Mouse (Mus musculus) thymus, postnatal 0 days (tissue): Measurements from ENCODE around the gene Taf4. TPM values are rescaled to one million over a fixed set of nuclear protein-coding genes. Genes with fewer than 3 reads are reported as not detected.
A peak's percentile ranks its signal among the peaks of the same experiment; 100 is the strongest.

ENCODE experiments used
- DNase-seq: peaks from one replicate; pipeline ENCODE4 v3.0.0-alpha.2; 2015; ENCODE audit warnings: low spot score
- polyA plus RNA-seq: library from polyadenylated mRNA; unstranded; fragments of >200 nt; fragmentation: Nextera tagmentation; extraction: Ambion mirVana; gene quantifications from 2 replicates; pipeline ENCODE4 v1.2.1, GENCODE M21; 2015

Gene Taf4
- polyA plus RNA-seq, 1 experiment from 2014 or later: 4.6 TPM

DNA sequence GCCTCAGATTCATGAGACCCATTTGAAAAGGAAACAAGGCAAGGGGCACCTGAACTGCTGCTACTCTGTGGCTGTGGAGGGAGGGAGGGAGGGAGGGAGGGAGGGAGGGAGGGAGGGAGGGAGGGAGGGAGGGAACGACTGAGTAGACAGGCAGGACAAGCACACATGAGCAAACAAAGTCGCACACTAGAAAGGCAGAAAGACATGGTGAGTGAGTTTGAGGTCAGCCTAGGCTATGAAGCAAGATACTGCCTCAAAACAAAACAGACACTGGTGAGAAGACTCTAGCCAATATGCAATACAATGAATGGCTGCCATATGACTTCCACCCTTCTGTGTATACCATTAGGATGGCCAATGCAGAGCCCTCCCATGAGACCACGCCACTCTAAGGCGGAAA, 31.4 kb downstream of the Taf4 start:
- no peak for DNase-seq

DNA sequence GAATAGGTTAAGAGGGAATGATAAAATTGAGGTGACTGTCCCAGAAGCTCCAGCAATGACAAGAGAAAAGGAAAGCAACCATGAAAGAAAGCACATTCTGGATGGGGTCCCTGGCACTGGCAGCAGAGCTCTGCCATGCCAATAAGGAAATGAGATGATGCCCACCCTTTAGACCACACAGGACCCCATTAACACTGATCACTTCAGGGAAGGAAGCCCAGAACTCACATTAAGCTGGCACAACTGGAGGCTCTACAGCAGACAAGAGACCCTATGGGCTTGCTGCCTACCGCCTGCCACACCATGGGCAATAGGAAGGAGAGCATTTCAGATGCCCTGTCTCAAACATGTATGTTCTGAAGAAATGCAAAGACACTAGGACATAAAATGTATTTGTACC, 34.8 kb downstream of the Taf4 start:
- DNase-seq: no peak

DNA sequence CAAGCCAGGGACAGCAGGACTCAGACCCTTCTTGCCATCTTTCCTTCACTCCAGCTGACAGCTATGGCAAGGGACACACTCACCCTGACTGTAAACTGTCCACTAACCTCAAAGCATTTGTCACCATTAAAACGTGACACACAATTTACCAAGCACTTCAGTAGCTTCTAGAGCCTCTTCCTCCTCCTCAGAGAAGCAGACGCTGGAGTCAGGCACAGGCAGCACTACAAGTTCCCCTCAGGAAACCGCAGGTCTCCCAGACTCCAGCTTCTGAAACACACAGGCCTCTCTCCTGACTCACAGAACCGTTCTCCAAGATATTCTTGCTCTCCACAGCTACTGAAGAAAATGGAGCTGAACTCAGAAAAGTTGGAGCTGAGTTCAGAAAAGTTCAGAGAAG, 39.4 kb downstream of the Taf4 start:
- DNase-seq: no peak

DNA sequence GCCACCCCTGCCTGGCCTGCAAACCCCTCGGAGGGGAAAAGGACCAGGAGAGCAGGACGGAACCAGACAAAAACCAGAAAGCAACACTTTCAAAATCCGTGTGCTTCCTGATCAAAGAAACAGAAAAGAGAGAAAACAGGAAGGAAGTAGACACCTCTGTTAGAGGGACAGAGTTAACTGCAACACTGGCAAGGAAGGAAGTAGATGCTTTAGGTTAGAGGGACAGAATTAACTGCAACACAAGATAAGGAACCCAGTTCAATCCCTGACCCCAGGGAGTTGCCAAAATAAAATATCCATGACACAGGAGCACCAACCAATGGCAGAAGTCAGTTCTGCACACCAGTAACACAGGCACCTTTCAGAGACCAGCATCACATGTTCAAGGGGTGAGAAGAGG, 42.3 kb downstream of the Taf4 start:
- peak; percentile 26 for DNase-seq

DNA sequence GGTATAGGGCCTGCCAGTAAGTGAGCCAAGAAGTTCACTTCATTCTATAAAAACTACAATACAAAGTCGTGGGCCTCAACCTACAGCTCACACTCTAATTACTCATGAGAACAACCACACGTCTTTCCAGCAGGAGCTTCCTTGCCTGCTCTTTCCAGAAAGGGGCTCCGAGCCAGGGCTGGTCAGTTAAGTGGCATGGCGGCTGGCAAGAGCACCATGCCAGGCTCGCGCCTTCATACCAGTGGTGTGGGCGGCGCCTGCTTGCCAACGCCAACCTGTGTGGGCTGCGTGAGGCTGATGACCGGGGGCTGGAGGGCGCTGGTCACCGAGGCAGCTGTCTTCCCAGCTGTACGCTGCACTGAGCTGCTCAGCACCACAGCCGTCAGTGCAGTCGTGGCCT, 44.7 kb downstream of the Taf4 start:
- no peak for DNase-seq

DNA sequence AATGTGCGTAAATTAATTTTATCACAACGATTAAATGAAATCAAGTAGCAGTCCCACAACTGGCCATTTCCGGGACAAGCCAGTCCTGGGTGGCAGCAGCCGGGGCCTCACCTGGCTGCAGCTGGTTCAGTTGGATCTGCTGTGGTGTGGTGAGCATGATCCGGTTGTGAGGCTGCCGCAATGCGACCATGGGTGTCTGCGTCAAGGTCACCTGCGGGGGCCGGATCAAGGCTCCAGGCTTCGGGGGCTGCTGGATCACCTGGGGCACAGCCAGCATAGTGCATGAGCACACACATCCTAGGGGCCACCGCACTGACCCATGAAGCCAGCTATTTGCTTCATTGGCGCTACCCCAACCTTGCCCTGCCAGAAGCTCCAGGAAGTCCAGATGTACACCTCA, 47.3 kb downstream of the Taf4 start:
- no peak for DNase-seq

DNA sequence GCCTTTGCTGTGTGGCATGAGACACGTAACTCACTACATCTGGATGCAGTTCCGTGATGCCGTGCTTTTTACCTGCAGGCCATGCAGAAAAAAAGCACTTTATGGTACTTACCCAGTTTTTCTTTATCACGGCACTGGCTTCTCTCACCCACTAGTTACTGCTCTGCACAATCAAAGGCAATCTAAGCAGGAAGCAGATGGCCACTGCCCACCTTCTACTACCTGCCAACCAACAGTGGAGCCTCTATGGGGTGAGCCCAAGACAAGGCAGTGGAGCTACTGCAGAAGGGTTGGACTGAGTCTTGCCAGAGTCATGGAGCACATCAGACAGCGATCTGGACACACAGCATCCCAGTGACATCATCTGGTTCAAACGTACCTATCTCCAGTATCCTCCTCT, 52.4 kb downstream of the Taf4 start:
- DNase-seq: no peak

DNA sequence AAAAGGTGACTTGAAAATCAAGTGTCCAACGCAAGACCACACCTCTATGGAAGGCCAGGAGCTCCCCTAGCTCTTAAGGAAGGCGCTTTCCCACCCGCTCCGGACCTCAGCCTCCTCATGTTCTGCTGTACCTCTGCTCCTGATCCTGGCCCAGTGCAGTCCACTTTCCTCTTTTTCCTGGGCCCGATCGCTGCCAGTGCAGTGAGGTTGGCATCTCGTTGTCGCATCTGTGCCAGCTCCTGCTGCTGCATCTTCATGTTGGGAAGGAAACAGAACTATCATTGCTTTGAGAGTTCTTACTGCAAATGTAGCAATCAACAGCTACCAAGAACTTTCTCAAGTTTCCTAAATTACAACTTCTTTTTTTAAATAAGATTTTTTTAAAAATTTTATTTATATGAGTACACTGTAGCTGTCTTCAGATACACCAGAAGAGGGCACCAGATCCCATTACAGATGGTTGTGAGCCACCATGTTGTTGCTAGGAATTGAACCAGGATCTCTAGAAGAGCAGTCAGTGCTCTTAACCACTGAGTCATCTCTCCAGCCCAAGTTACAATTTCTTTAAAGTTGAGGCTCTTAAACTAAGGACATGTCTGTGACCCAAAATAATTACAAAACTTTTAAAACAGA, 55.3 kb downstream of the Taf4 start:
- DNase-seq: no peak

DNA sequence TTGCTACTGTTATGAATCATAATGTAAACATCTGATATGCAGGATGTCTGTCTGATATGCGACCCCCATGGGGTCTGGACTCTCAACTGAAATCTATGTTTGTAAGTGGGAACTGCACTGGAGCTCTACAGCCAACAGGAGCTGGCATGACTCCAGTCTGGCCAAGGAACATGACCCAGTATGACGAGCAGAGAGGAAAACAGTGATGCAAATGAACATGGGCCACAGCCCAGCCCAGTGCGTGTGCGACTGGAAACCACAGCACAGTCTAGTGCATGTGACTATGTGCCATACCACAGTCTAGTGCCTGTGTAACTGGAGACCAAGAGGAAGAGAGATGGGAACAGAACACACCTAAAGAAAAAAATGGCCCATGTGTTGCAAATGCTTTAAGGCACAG, 56.4 kb downstream of the Taf4 start:
- no peak for DNase-seq

DNA sequence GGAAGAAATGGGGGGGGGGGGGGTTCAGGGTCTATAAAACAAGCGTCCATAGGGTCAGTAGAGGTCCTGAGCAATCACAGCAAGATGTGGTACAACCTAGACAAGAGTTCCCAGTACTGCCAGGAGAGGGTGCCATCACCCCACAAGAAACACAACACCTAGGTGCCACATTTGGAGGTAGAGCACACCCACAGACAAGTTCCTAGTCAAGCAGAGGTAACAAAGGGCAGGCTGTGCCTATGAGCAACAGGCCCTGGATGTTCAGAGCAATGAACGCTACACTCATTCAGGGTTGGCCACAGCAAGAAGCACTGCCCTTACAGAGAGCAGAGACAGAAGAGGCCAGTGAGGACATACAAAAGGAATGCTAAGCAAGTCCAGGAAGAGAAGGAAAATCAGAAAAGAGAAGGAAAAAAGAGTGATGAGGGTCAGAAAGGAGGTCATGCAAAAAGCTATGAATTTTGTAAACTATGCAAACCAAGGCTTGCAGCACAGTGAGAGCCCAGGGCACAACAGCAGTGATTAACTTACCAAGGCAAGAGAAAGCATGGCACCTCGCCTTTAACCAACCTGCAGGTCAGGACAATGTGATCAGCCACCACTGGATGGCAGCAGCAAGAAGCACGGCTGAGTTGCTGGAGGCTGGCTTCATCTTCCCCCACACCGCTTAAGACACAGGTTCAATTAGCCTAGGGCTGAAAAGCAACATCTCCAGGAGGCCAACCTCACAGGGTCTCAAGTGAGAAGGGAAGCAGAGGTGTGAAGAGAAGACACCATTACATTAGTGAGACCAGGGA, 59.4 kb downstream of the Taf4 start:
- DNase-seq: peak; percentile 75

DNA sequence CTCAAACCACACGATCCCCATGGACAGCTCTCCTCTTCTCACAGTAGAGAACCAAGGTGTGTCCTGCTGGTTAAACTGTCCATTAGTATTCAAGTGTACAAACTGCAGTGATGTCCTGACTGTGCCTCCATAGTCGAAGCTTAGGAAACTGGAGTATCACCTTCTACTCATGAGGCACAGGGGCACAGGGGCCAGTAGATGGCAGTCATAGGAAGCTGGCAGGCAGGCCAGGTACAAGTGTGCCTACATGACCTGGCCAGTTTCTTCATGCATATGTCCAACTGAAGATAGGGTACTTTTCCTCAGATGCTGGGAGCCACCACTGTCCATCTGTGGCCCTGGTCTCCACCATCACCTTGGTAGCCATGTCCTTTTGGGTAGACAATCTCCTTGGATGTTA, 62.2 kb downstream of the Taf4 start:
- DNase-seq: no peak

DNA sequence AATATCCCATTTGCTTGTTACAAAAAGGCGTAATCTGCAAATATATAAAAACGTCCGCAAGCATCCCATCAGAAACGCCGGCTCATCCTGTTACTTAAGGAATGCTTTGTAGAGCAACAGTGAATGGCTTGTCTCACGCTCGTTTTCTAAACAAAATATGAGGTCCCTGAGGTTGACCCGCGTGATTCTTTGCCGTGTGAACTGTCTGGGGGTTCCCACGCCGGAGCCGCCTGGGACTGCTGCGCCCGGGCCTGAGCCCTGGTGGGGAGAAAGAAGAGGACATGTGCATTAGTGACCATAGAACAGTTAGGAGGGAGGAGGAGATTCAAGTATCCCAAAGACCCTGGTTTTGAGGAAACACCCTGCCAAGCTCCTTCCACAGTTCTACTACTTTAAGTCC, 63.1 kb downstream of the Taf4 start:
- no peak for DNase-seq

DNA sequence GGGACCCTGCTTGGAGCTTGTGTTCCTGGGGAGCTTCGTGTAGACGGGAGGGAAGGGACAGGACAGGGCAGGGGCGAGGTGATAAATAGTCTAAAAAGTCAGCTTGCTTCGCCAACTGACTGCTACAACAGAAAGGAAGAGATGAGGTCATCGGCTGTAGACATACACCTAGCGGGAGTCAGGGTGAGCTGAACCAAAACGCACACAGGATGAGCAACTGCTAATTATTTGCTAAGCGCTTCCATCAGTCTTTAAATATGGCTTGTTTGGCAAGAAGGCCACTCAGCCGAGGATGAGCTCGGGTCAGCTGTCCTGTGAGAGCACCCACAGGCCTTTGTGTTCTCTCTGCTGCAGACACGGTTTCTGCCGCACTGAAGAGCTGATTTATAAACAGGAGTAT, 63.5 kb downstream of the Taf4 start:
- DNase-seq: no peak

DNA sequence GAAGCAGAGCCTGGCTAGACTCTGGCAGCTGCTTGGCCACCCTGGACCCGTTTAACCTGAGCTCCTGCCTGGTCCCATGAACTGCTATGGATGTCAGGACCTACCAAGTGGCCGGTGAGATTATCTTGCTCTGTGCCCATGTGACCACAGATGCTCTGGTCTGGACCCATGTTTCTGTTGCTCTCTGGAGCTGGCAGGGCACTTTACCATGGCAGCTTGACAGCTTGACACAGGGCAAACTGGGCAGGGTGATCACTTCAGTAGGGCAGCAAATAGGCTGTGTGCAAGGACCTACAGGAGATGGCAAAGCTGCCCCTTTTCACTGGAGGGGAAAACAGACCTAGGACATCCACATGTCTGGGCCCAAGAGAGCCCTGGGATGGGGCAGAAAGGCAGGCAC, 79.5 kb downstream of the Taf4 start:
- DNase-seq: no peak

DNA sequence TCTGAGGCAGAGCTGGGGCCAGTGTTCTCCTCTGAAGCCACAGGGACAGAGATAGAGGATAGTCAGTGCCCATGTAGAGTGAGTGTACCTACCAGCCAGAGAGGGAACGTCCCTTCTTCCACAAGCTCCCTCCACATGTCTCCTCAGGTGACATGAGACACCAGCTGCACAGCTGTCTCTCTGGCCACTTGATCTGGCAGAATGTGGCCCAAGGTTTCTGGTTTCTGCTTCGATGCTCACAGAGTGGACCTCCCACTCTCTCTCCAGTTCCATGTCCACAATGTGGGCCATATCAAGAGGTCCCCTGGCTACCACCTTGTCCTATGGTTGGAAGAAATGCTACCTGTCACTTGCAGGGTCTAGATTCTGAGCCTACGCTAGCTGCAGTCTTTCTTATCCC, 85.4 kb downstream of the Taf4 start:
- no peak for DNase-seq

DNA sequence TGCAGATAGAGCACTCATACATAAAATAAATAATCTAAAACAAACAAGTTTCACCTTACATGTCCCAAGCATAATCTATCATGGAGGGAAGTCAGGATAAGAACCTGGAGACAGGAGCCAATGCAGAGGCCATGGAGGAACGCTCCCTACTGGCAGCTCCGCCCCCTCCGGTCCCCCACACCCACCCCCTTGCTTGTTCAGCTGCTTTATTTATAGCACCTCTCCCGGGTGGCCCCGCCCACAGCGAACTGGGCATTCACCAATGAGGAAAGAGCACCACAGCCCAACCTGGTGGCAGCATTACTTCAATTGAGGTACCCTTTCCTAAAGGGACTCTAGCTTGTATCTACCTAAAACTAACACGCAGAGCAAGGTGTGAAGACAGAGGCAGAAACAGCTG, 91.9 kb downstream of the Taf4 start:
- no peak for DNase-seq

DNA sequence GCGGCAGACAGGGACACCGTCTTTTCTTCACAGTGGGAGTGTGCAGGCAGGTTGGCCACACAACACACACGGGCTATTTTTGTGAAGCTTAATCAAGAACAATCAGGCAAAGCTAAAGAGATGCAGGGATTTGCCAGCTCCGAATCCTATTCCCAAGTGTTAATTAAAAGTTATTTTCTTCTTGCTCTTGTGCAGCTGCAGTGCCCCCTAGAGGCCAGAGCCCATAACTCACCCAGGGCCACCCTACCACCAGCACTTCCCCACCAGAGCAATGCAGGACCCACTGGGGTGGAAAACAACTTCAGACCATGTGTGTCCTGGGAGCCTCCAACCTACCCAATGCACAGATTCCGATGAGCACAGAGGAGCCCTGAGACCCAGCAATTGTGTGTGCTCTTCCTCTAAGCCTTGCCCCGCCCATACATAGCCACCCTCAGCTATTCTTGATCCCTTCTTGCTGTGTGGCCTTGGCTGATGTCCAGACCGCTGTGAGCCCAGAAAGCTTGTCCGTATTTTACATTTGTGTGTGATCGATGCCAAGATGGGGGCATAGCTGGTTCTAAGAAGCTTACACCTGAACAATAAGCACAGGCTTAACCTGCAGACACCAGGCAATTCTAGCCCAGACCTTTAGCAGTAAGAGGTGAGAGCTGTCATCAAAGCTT, 98.8 kb downstream of the Taf4 start:
- DNase-seq: peak; percentile 40

DNA sequence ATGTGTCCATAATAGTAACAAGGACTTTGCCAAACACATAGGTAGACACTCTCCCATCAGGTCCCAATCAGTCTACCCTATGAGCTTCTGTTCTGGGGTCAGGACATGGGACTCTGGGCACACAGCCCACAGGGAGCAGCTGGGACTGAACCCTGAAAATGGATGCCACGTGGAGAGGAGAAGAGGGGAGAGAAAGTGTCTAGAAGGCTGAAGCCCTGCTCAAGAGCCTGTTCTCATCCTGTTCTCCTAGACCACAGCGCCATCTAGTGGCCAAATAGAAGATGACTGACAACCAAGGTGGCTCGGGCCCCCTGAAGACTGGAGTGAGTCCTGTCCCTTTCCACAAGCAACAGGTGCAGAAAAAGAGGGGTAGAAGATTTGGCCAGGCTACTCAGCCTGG, 101.3 kb downstream of the Taf4 start:
- DNase-seq: peak; percentile 74

DNA sequence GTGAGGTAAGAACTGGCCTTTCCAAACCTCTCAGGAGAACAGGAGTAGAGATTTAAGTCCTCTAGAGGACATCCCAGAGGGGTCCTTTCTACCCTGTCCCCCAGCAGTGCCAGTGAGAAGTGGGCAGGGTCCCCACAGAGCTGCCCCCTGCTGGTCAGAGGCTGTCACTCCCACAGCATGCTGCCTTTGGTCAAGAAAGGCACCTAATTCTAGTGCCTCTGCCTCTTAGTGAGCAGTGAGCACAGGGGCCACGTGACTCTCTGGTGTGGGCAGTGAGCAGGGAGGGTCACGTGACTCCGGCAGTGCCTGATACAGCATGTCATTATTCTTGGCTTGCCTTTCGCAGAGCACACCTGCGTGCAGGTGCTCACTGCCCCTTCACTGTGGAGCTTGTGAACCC, 103.1 kb downstream of the Taf4 start:
- DNase-seq: peak; percentile 25

DNA sequence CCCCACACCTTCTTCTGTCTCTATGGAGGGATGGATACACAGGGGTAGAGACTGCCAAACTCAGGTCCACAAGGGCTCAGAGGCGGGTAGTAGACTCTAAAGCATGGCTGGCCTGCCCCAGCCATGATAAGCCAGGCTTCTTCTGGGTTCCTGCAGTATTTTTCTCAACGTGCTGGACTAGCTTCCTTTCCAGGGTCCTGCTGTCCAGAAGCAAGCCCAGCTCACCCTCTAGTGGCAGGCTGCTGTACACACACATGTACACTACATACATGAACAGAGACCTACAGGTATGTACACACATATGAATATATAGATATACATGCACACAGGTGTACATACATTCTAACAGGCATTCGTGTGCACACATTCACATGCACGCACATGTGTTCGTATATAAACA, 103.7 kb downstream of the Taf4 start:
- DNase-seq: no peak

DNA sequence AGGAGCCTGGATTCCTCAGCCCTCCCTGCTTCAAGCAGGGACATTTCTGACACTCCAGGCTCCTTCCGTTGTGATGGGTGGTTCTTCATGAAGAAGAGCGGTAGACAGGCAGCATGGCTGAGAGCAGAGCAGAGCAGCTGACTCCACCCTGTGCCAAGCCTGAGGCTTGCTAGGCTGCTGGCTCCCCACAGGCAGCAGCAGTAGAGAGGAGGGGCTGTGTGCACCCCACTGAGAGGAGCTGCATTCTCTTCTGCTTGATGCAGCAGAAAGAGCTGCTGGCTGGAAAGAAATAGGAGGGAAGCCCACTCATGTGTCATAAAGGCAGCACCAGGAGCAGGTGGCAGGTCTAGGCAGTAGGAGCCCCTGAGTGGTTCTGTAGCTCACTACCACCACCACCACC, 106.6 kb downstream of the Taf4 start:
- DNase-seq: no peak

DNA sequence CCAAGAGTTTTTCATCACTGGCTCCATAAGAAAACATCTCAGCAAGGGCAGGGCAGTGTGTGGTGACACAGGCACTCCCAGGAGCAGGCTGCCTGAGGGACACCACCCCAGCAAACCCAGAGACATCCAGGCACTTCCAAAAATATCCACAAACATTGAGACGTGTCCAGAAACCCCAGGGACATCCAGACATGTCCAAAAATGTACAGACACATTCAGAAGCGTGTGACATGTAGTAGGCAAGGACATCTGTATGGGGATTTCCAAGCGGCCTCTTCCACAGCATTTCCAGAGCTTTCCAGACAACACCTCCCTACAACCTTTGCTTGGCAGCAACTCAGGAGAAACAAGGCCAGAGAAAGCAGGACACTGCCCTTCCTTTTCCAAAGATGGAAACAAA, 108.8 kb downstream of the Taf4 start:
- DNase-seq: no peak

DNA sequence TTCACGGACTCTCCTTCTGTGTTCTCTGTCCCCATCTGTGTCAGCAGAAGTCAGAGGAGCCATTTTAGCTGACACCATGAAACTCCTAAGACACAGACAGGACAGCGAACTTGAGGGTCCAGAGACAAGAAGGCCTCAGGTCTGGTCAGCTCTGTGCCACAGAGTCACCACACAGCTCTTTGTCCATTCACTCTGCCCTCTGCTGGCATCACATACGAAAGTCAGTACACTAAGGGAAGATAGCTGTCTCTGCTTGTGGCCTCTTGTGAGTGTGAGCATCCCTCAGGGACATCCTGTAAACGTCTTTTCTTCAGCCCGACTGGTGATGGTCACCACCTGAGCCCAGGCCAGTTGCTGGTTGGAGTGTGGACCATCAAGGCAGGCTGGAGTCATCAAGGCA, 111.3 kb downstream of the Taf4 start:
- no peak for DNase-seq
